Comparison of ENCODE assay signal across 17 mouse cellular contexts in the genomic region with DNA sequence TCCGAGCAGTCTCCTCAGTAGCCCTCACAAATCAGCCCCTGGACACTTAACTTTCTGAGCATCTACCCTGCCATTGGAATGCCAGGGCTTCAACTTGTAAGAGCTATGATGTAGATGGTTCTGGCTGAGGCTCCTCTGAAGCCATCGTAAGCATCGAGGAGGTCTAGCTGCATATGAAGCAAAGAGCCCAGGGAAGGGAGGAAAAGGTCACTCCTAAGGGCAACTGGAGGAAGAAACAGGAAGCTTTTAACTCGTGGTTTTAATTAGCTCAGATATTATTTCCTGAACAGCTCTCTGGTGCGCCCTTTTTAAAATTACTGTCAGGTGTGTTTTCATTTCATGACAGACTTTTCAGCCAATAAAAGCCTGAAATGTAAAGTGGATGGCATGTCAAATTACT.
"Had no signal": no experiment of that assay in that cellular context is flagged by ENCODE, and none has a peak within 500 bp of the region (broad histone marks: within the 10 kb centered on the region; RNA-seq: fewer than 3 reads in every experiment).

No protein-coding gene starts in this region.

- H3K9ac ChIP-seq: limb, embryonic 12.5 days; limb, embryonic 15.5 days; liver, embryonic 14.5 days; liver, postnatal 0 days; lung, embryonic 14.5 days; midbrain, embryonic 12.5 days; midbrain, embryonic 15.5 days; neural tube, embryonic 13.5 days had no signal

- H3K27ac ChIP-seq: limb, embryonic 12.5 days; limb, embryonic 15.5 days; liver, embryonic 14.5 days; macrophage; midbrain, embryonic 12.5 days; midbrain, embryonic 15.5 days; neural tube, embryonic 13.5 days had no signal

- H3K4me3 ChIP-seq: limb, embryonic 12.5 days; limb, embryonic 15.5 days; midbrain, embryonic 12.5 days; midbrain, embryonic 15.5 days; neural tube, embryonic 13.5 days had no signal

- H3K36me3 ChIP-seq: limb, embryonic 12.5 days; limb, embryonic 15.5 days; midbrain, embryonic 12.5 days; midbrain, embryonic 15.5 days; neural tube, embryonic 13.5 days had no signal

- H3K4me1 ChIP-seq: limb, embryonic 15.5 days had no signal

- DNase-seq: kidney, postnatal 14 days; kidney, postnatal 4 days; layer of hippocampus, adult 9-11 months; liver, postnatal 0 days; lung, embryonic 14.5 days; retina, postnatal 1 day; thymus, adult 18-20 months; thymus, postnatal 36 days had no signal

- H3K9me3 ChIP-seq: limb, embryonic 12.5 days; limb, embryonic 15.5 days; midbrain, embryonic 12.5 days; midbrain, embryonic 15.5 days; neural tube, embryonic 13.5 days had no signal

- H3K4me2 ChIP-seq: limb, embryonic 12.5 days; limb, embryonic 15.5 days; liver, embryonic 11.5 days; lung, embryonic 14.5 days; midbrain, embryonic 12.5 days; midbrain, embryonic 15.5 days; neural tube, embryonic 13.5 days had no signal

- ATAC-seq: liver, postnatal 0 days; lung, postnatal 0 days; midbrain, embryonic 15.5 days had no signal
